Mouse (Mus musculus) heart, adult 2 months (tissue): ENCODE measurements around the gene Cracr2a.

Experiments
- CTCF ChIP-seq: fragments of 200-600 bp; IDR thresholded peaks from 2 replicates; pipeline ENCODE4 v1.8.1; 2022; ENCODE audit warnings: antibody characterized with exemption, mild to moderate bottlenecking, moderate library complexity
- EP300 ChIP-seq: fragments of 200-500 bp; IDR thresholded peaks from 2 replicates; pipeline ENCODE4 v1.6.1; 2011; ENCODE audit warnings: low read depth, low read length, control low read depth; ENCODE audit not compliant: insufficient read depth

DNA sequence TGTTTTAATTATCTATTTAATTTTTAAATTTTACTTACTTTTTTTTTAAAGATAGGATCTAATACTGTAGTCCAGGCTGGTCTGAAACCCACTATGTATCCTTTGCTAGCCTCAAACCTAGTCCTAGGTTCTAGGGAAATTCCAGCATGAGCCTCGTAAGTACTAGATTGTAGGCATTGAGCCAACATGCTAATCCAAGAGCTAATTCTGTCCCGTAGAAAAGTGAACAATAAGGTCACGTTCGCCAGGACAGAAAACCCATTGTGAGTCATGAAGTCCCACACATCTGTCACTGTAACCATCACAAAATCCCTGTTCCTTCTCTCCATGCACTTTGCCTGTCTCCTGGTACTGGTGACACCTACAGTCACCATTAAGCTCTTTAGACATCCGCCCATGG lies 154.3 kb downstream of the Cracr2a start:
- TF ChIP-seq EP300 (no peak), CTCF (no peak)
